Mouse (Mus musculus): Measurements from ENCODE around the gene Peli3. TPM values are rescaled to one million over a fixed set of nuclear protein-coding genes. Genes with fewer than 3 reads are reported as not detected.
"Not testable (repeated sequence)": the region's sequence is repeated elsewhere in the genome, so short reads cannot be mapped to it uniquely, and the experiment has no call there.

Gene Peli3
- 1 to 10 TPM; 1.3 to 1.4 TPM for total RNA-seq (2021)
- long read RNA-seq, experiment 1, partial matches to known transcripts: 1 of 5 reads
- long read RNA-seq, experiment 1, other reads (novel, unspliced or antisense): 4 of 5 reads
- long read RNA-seq, experiment 2, partial matches to known transcripts: 0 of 5 reads
- long read RNA-seq, experiment 2, other reads (novel, unspliced or antisense): 5 of 5 reads

- DNase-seq: peak; percentile 69 to 74
These were observed at the start of gene Peli3 for GRCm38 (mm10) chr19:4942551-4943252. Gene Peli3 (minus strand): TSS chr19:4943127.

GRCm38 (mm10) chr19:4992371-4992770, 49.4 kb upstream of the Peli3 start:
- no peak for DNase-seq
- intact Hi-C loops (cut with DNase I): no loop called here

More at GRCm38 (mm10) chr19:4942551-4943252, at the start of gene Peli3:
- intact Hi-C loops (cut with DNase I): no loop called here

GRCm38 (mm10) chr19:4990716-4991115, 47.8 kb upstream of the Peli3 start:
- DNase-seq: no peak
- intact Hi-C loops (cut with DNase I): no loop called here

- no peak for DNase-seq
- intact Hi-C loops (cut with DNase I): no loop called here
These were observed 47.3 kb upstream of the Peli3 start, which contains the start of gene Npas4 for GRCm38 (mm10) chr19:4990256-4990625. Gene Npas4 (minus strand): TSS chr19:4990316.

GRCm38 (mm10) chr19:4989434-4990255, 46.7 kb upstream of the Peli3 start:
- DNase-seq: no peak

GRCm38 (mm10) chr19:4989013-4989412, 46.1 kb upstream of the Peli3 start:
- peak; percentile 83 to 92 for DNase-seq
- intact Hi-C loops (cut with DNase I): no loop called here

More at GRCm38 (mm10) chr19:4989434-4990255, 46.7 kb upstream of the Peli3 start:
- intact Hi-C loops (cut with DNase I): no loop called here

GRCm38 (mm10) chr19:4981767-4982166, 38.8 kb upstream of the Peli3 start:
- no peak for DNase-seq
- intact Hi-C loops (cut with DNase I): loop anchor here (1.0 kb wide), 1 partner anchor 21 kb away; no protein-coding TSS in a partner anchor

- intact Hi-C loops (cut with DNase I): loop anchor here (10.0 kb wide), 1 partner anchor 343 kb away; the partner anchor contains the start of gene Rce1
- DNase-seq: no peak
These were observed 25.3 kb upstream of the Peli3 start for GRCm38 (mm10) chr19:4968236-4968635.

GRCm38 (mm10) chr19:4961928-4962601, 19.1 kb upstream of the Peli3 start, which contains the start of gene Mrpl11:
Gene Mrpl11 (plus strand): TSS chr19:4962147.
- intact Hi-C loops (cut with DNase I): loop anchor here (10.0 kb wide), 1 partner anchor 337 kb away; the partner anchor contains the start of gene Rce1
- DNase-seq: peak; percentile 80 to 81

GRCm38 (mm10) chr19:4948641-4949040, 5.7 kb upstream of the Peli3 start:
- DNase-seq; intact Hi-C loops (cut with DNase I): not testable (repeated sequence)

GRCm38 (mm10) chr19:4945540-4945939, 2.6 kb upstream of the Peli3 start:
- DNase-seq: no peak
- intact Hi-C loops (cut with DNase I): no loop called here

- no peak for DNase-seq
- intact Hi-C loops (cut with DNase I): no loop called here
These were observed 294 bp upstream of the Peli3 start for GRCm38 (mm10) chr19:4943253-4943588.

GRCm38 (mm10) chr19:4937444-4938310, 5.2 kb downstream of the Peli3 start:
- intact Hi-C loops (cut with DNase I): no loop called here
- DNase-seq: no peak

GRCm38 (mm10) chr19:4936896-4937295, 6.0 kb downstream of the Peli3 start:
- DNase-seq: no peak
- intact Hi-C loops (cut with DNase I): no loop called here

GRCm38 (mm10) chr19:4928781-4929180, 14.1 kb downstream of the Peli3 start:
- intact Hi-C loops (cut with DNase I): no loop called here
- DNase-seq: peak; percentile 44 to 55

- intact Hi-C loops (cut with DNase I): no loop called here
- peak; percentile 94 to 99 for DNase-seq
These were observed 14.9 kb downstream of the Peli3 start, which contains the start of gene Dpp3 for GRCm38 (mm10) chr19:4927904-4928531. Gene Dpp3 (minus strand): TSS chr19:4928287.

- intact Hi-C loops (cut with DNase I): no loop called here
- no peak for DNase-seq
These were observed 17.6 kb downstream of the Peli3 start for GRCm38 (mm10) chr19:4925121-4925860.

- no peak for DNase-seq
- intact Hi-C loops (cut with DNase I): no loop called here
These were observed 23.3 kb downstream of the Peli3 start for GRCm38 (mm10) chr19:4919652-4920051.

Data from gastrocnemius, postnatal 36 days (tissue).